10 mouse cellular contexts compared by ENCODE assay signal in the genomic region with DNA sequence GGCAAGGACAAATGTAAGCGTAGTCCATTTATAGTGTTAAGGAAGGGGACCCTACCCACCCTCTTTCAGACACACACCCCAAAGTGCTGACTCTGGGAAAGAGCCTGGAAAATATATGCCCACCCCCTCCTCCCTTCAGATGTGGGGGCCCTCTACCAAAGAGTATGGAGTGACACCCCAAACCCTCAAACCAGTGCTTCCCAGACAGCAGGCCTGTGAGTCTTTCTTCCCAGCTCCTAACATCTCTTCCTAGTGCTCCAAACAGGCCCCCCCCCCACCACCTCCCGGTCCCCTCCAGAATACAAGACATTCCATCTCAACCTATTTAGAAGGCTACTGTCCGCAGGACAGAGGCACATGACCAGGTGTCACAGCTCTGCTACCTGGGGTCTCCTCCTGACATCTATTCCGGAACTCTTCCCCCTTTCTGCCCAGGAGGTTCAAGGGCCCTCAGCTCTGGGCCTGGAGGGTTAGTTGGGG. TPM values are rescaled to one million over a fixed set of nuclear protein-coding genes. Genes with fewer than 3 reads are reported as not detected.
A peak's percentile ranks its signal among the peaks of the same experiment; 100 is the strongest.
DNase-seq lines count a peak whose midpoint lies in the region; ATAC-seq lines count a peak whose summit lies in the region.
"Had no signal": no experiment of that assay in that cellular context is flagged by ENCODE, and none has a peak within 500 bp of the region (broad histone marks: within the 10 kb centered on the region; RNA-seq: fewer than 3 reads in every experiment).

No protein-coding gene starts in this region.

- DNase-seq in embryonic facial prominence, embryonic 10.5 days (ENCODE audit: low spot score) = peak; percentile 45
- no peak for DNase-seq in embryonic facial prominence, embryonic 14.5 days (ENCODE audit: low spot score)
- DNase-seq in thymus, postnatal 36 days = no peak
- DNase-seq in cerebellum, adult 18-20 months = no peak
- no peak for DNase-seq in gastrocnemius, adult 8-10 months (ENCODE audit: low spot score in 2 of 2)
- DNase-seq: cerebellum, adult 11-12 months had no signal

- no peaks in the 10 kb centered on the region for H3K9me3 ChIP-seq in embryonic facial prominence, embryonic 10.5 days
- no peaks in the 10 kb centered on the region for H3K9me3 ChIP-seq in embryonic facial prominence, embryonic 14.5 days (ENCODE audit: control insufficient read depth, low read length)
- no peaks in the 10 kb centered on the region for H3K9me3 ChIP-seq in hindbrain, embryonic 13.5 days
- no peaks in the 10 kb centered on the region for H3K9me3 ChIP-seq in midbrain, embryonic 13.5 days
- H3K9me3 ChIP-seq: kidney, embryonic 15.5 days had no signal

- peaks cover 44% of the 10 kb centered on the region for H3K27me3 ChIP-seq in embryonic facial prominence, embryonic 10.5 days (replicated peaks; ENCODE audit: low read depth, poor library complexity, severe bottlenecking)
- no peaks in the 10 kb centered on the region for H3K27me3 ChIP-seq in embryonic facial prominence, embryonic 14.5 days (replicated peaks; ENCODE audit: control insufficient read depth, insufficient read depth, low read length)
- H3K27me3 ChIP-seq in hindbrain, embryonic 13.5 days = peaks cover 26% of the 10 kb centered on the region
- peaks cover 13% of the 10 kb centered on the region; the same call in 1 of the 2 replicates for H3K27me3 ChIP-seq in midbrain, embryonic 13.5 days

- H3K9ac ChIP-seq in embryonic facial prominence, embryonic 14.5 days (ENCODE audit: low read depth, low read length) = peak overlapping the region; percentile 36; the same call in 1 of the 2 replicates
- H3K9ac ChIP-seq in hindbrain, embryonic 13.5 days = peak overlapping the region; percentile 100; the same call in 1 of the 2 replicates
- peak overlapping the region; percentile 80 for H3K9ac ChIP-seq in midbrain, embryonic 13.5 days (replicated peaks)
- H3K9ac ChIP-seq: kidney, embryonic 15.5 days had no signal

- peak overlapping the region; percentile 99 for H3K4me3 ChIP-seq in embryonic facial prominence, embryonic 10.5 days
- peak overlapping the region; percentile 94; the same call in 1 of the 2 replicates for H3K4me3 ChIP-seq in embryonic facial prominence, embryonic 14.5 days (ENCODE audit: low read depth, low read length)
- peak overlapping the region; percentile 93 for H3K4me3 ChIP-seq in hindbrain, embryonic 13.5 days
- H3K4me3 ChIP-seq in midbrain, embryonic 13.5 days (replicated peaks) = peak overlapping the region; percentile 97

- no peak for ATAC-seq in embryonic facial prominence, embryonic 14.5 days (ENCODE audit: low read depth)
- ATAC-seq in hindbrain, embryonic 13.5 days (ENCODE audit: low FRiP score) = no peak
- ATAC-seq in midbrain, embryonic 13.5 days = no peak

- peak overlapping the region; percentile 99 for H3K27ac ChIP-seq in embryonic facial prominence, embryonic 10.5 days (replicated peaks)
- H3K27ac ChIP-seq in embryonic facial prominence, embryonic 14.5 days (replicated peaks; ENCODE audit: low read depth, low read length) = peak overlapping the region; percentile 16; the same call in 1 of the 2 replicates
- peak overlapping the region; percentile 96 for H3K27ac ChIP-seq in hindbrain, embryonic 13.5 days
- peak overlapping the region; percentile 97 for H3K27ac ChIP-seq in midbrain, embryonic 13.5 days
- H3K27ac ChIP-seq: kidney, embryonic 15.5 days had no signal

- peaks cover 17% of the 10 kb centered on the region for H3K36me3 ChIP-seq in embryonic facial prominence, embryonic 10.5 days (replicated peaks)
- H3K36me3 ChIP-seq in embryonic facial prominence, embryonic 14.5 days (ENCODE audit: control insufficient read depth, insufficient read depth, low read length) = peaks cover 15% of the 10 kb centered on the region
- peaks cover 11% of the 10 kb centered on the region for H3K36me3 ChIP-seq in hindbrain, embryonic 13.5 days
- H3K36me3 ChIP-seq in midbrain, embryonic 13.5 days = peaks cover 14% of the 10 kb centered on the region
- H3K36me3 ChIP-seq: kidney, embryonic 15.5 days had no signal

- WGBS in embryonic facial prominence, embryonic 10.5 days = 23% methylated on average over 4 of the region's 4 CpGs
- 47% methylated on average over 4 of the region's 4 CpGs for WGBS in embryonic facial prominence, embryonic 14.5 days
- 41% methylated on average over 4 of the region's 4 CpGs for WGBS in hindbrain, embryonic 13.5 days
- WGBS in midbrain, embryonic 13.5 days = 34% methylated on average over 4 of the region's 4 CpGs

- peaks cover 59% of the 10 kb centered on the region for H3K4me1 ChIP-seq in embryonic facial prominence, embryonic 10.5 days
- peaks cover 11% of the 10 kb centered on the region for H3K4me1 ChIP-seq in embryonic facial prominence, embryonic 14.5 days (ENCODE audit: control insufficient read depth, insufficient read depth, low read length)
- peaks cover 50% of the 10 kb centered on the region for H3K4me1 ChIP-seq in hindbrain, embryonic 13.5 days (replicated peaks)
- peaks cover 45% of the 10 kb centered on the region for H3K4me1 ChIP-seq in midbrain, embryonic 13.5 days (replicated peaks)

- peak overlapping the region; percentile 97 for H3K4me2 ChIP-seq in embryonic facial prominence, embryonic 14.5 days (ENCODE audit: low read depth, low read length)
- peak overlapping the region; percentile 99 for H3K4me2 ChIP-seq in hindbrain, embryonic 13.5 days
- H3K4me2 ChIP-seq in midbrain, embryonic 13.5 days (replicated peaks) = peak overlapping the region; percentile 100

RNA-seq across cellular contexts. Expression of a gene that starts 2.4 kb away (rescaled TPM):
- polyA plus RNA-seq in embryonic facial prominence, embryonic 10.5 days (2016; fragmentation: Nextera tagmentation; extraction: Ambion mirVana) = 44.3 and 49.5 TPM in 2 replicates
- 29.1 and 33.3 TPM in 2 replicates for polyA plus RNA-seq in embryonic facial prominence, embryonic 14.5 days (2014; fragmentation: Nextera tagmentation; extraction: Ambion mirVana)
- 46.7 and 49.2 TPM in 2 replicates for polyA plus RNA-seq in hindbrain, embryonic 13.5 days (2015; fragmentation: Nextera tagmentation; extraction: Ambion mirVana)
- 60.2 and 73.1 TPM in 2 replicates for polyA plus RNA-seq in midbrain, embryonic 13.5 days (2015; fragmentation: Nextera tagmentation; extraction: Ambion mirVana)
- 10 to 100 TPM; 28.0 to 63.4 (median 39.8) TPM for total RNA-seq in gastrocnemius, adult 8-10 months (2022)
- total RNA-seq: CH12.LX had no signal

Comparison
In these comparisons a context has a peak if more than half of its experiments do, and no peak if none do; other contexts are left out.
1. H3K27ac ChIP-seq: peak in every context shown above with its lines; median percentile 99 in embryonic facial prominence, embryonic 10.5 days; 97 in midbrain, embryonic 13.5 days; 96 in hindbrain, embryonic 13.5 days; 16 in embryonic facial prominence, embryonic 14.5 days.
2. H3K9ac ChIP-seq: peak in every context shown above with its lines; median percentile 100 in hindbrain, embryonic 13.5 days; 80 in midbrain, embryonic 13.5 days; 36 in embryonic facial prominence, embryonic 14.5 days.